Mouse (Mus musculus) CD4-positive helper T cell, adult 2 months (primary cell): ENCODE measurements around the gene P4ha2.
A peak's percentile ranks its signal among the peaks of the same experiment; 100 is the strongest.

Source experiments
- DNase-seq: peaks from one replicate; pipeline ENCODE4 v3.0.0-alpha.2; 2012; ENCODE audit warnings: low read depth, missing footprints, low spot score

Gene P4ha2

GRCm38 (mm10) chr11:54068520-54069371 lies 31.1 kb upstream of the P4ha2 start, which contains the start of gene Pdlim4:
TSS of gene Pdlim4 (minus strand) at chr11:54069014.
- peak; percentile 47 for DNase-seq

- no peak for DNase-seq
These were observed 28.0 kb upstream of the P4ha2 start for GRCm38 (mm10) chr11:54071726-54072445.

GRCm38 (mm10) chr11:54073291-54073690 lies 26.6 kb upstream of the P4ha2 start:
- no peak for DNase-seq

- DNase-seq, result no peak
These were observed 24.5 kb upstream of the P4ha2 start for GRCm38 (mm10) chr11:54075353-54075752.

GRCm38 (mm10) chr11:54076101-54076500 lies 23.8 kb upstream of the P4ha2 start:
- DNase-seq, result no peak

- peak; percentile 39 for DNase-seq
These were observed 19.5 kb upstream of the P4ha2 start for GRCm38 (mm10) chr11:54080435-54080834.

- peak; percentile 75 for DNase-seq
These were observed 17.2 kb upstream of the P4ha2 start for GRCm38 (mm10) chr11:54082725-54083124.

GRCm38 (mm10) chr11:54084976-54085375 lies 14.9 kb upstream of the P4ha2 start:
- no peak for DNase-seq

- no peak for DNase-seq
These were observed 14.1 kb upstream of the P4ha2 start for GRCm38 (mm10) chr11:54085816-54086215.

GRCm38 (mm10) chr11:54088253-54088946 lies 11.5 kb upstream of the P4ha2 start:
- peak; percentile 53 for DNase-seq

- DNase-seq, result peak; percentile 72
These were observed 11.0 kb upstream of the P4ha2 start for GRCm38 (mm10) chr11:54088947-54089317.

- DNase-seq, result peak; percentile 67
These were observed 9.6 kb upstream of the P4ha2 start for GRCm38 (mm10) chr11:54090091-54090879.

- no peak for DNase-seq
These were observed 8.2 kb upstream of the P4ha2 start for GRCm38 (mm10) chr11:54091726-54092125.

GRCm38 (mm10) chr11:54092188-54092587 lies 7.7 kb upstream of the P4ha2 start:
- peak; percentile 32 for DNase-seq

GRCm38 (mm10) chr11:54093000-54093399 lies 6.9 kb upstream of the P4ha2 start:
- peak; percentile 40 for DNase-seq

GRCm38 (mm10) chr11:54100692-54101591 lies 1.0 kb downstream of the P4ha2 start:
- peak; percentile 64 for DNase-seq

GRCm38 (mm10) chr11:54101701-54102100 lies 1.8 kb downstream of the P4ha2 start:
- no peak for DNase-seq

GRCm38 (mm10) chr11:54102706-54103449 lies 3.0 kb downstream of the P4ha2 start:
- DNase-seq, result no peak

GRCm38 (mm10) chr11:54105011-54105410 lies 5.1 kb downstream of the P4ha2 start:
- DNase-seq, result peak; percentile 64

- no peak for DNase-seq
These were observed 6.8 kb downstream of the P4ha2 start for GRCm38 (mm10) chr11:54106676-54107075.
